Mouse (Mus musculus) kidney, postnatal 25 days (tissue): ENCODE results near the gene Mt4.
"Not testable (repeated sequence)": the region's sequence is repeated elsewhere in the genome, so short reads cannot be mapped to it uniquely, and the experiment has no call there.

Experiments used
- DNase-seq, 2 experiments: peaks; one replicate each; pipeline ENCODE4 v3.0.0; 2021; ENCODE audit warnings: mixed read lengths in 2 of 2

Mt4 gene

GRCm38 (mm10) chr8:94136933-94137332 is at the start of gene Mt4:
Gene Mt4 (plus strand): TSS chr8:94137197.
- no peak for DNase-seq

GRCm38 (mm10) chr8:94087964-94088363 is 49.0 kb upstream of the Mt4 start:
- DNase-seq = no peak

- no peak for DNase-seq
These were observed 47.3 kb upstream of the Mt4 start for GRCm38 (mm10) chr8:94089715-94090114.

GRCm38 (mm10) chr8:94092848-94093247 is 44.1 kb upstream of the Mt4 start:
- DNase-seq = no peak

GRCm38 (mm10) chr8:94094281-94094680 is 42.7 kb upstream of the Mt4 start:
- DNase-seq = no peak

- peak; percentile 99 to 100 for DNase-seq
These were observed 38.7 kb upstream of the Mt4 start, which contains the start of gene Bbs2 for GRCm38 (mm10) chr8:94098081-94098974. Gene Bbs2 (minus strand): TSS chr8:94098928.

GRCm38 (mm10) chr8:94098996-94099395 is 38.0 kb upstream of the Mt4 start:
- no peak for DNase-seq

GRCm38 (mm10) chr8:94104146-94104545 is 32.9 kb upstream of the Mt4 start:
- DNase-seq = no peak

GRCm38 (mm10) chr8:94107871-94108270 is 29.1 kb upstream of the Mt4 start:
- peak; percentile 25 to 40 for DNase-seq

GRCm38 (mm10) chr8:94109396-94109795 is 27.6 kb upstream of the Mt4 start:
- no peak for DNase-seq

GRCm38 (mm10) chr8:94109835-94110234 is 27.2 kb upstream of the Mt4 start:
- no peak for DNase-seq

- no peak for DNase-seq
These were observed 26.3 kb upstream of the Mt4 start for GRCm38 (mm10) chr8:94110526-94111177.

- DNase-seq = no peak
These were observed 23.6 kb upstream of the Mt4 start for GRCm38 (mm10) chr8:94113435-94113834.

GRCm38 (mm10) chr8:94113972-94114371 is 23.0 kb upstream of the Mt4 start:
- no peak for DNase-seq

- DNase-seq = peak; percentile 17 to 52
These were observed 18.1 kb upstream of the Mt4 start for GRCm38 (mm10) chr8:94118776-94119430.

- DNase-seq = no peak
These were observed 15.4 kb upstream of the Mt4 start for GRCm38 (mm10) chr8:94121625-94122024.

- no peak for DNase-seq
These were observed 14.1 kb upstream of the Mt4 start for GRCm38 (mm10) chr8:94122711-94123468.

GRCm38 (mm10) chr8:94127711-94128110 is 9.3 kb upstream of the Mt4 start:
- DNase-seq = no peak

GRCm38 (mm10) chr8:94129133-94129789 is 7.7 kb upstream of the Mt4 start:
- DNase-seq = no peak

GRCm38 (mm10) chr8:94130126-94130525 is 6.9 kb upstream of the Mt4 start:
- no peak for DNase-seq

- DNase-seq = no peak
These were observed 4.9 kb upstream of the Mt4 start for GRCm38 (mm10) chr8:94132096-94132495.

- not testable (repeated sequence) for DNase-seq
These were observed 2.4 kb upstream of the Mt4 start for GRCm38 (mm10) chr8:94134601-94135000.
